Mouse (Mus musculus) heart, adult 2 months (tissue): Measurements from ENCODE around the gene Pnn.

Source experiments
- CTCF ChIP-seq: fragments of 200-600 bp; IDR thresholded peaks from 2 replicates; pipeline ENCODE4 v1.8.1; 2022; ENCODE audit warnings: antibody characterized with exemption, mild to moderate bottlenecking, moderate library complexity
- EP300 ChIP-seq: fragments of 200-500 bp; IDR thresholded peaks from 2 replicates; pipeline ENCODE4 v1.6.1; 2011; ENCODE audit warnings: low read depth, low read length, control low read depth; ENCODE audit not compliant: insufficient read depth
- POLR2A ChIP-seq: fragments of 200-500 bp; IDR thresholded peaks from 2 replicates; pipeline ENCODE4 v1.6.1; 2011; ENCODE audit warnings: mild to moderate bottlenecking, low read depth, low read length, control low read depth; ENCODE audit not compliant: insufficient read depth

- no peak for TF ChIP-seq CTCF
- TF ChIP-seq POLR2A = no peak
- no peak for TF ChIP-seq EP300
Observed at GRCm38 (mm10) chr12:59076996-59077395, 10.3 kb downstream of the Pnn start.
